Mouse (Mus musculus): ENCODE measurements around the gene Sucla2. TPM values are rescaled to one million over a fixed set of nuclear protein-coding genes. Genes with fewer than 3 reads are reported as not detected.
"Not testable (repeated sequence)": the region's sequence is repeated elsewhere in the genome, so short reads cannot be mapped to it uniquely, and the experiment has no call there.

The Sucla2 gene
- total RNA-seq, 2 experiments from 2014 or later: 381 to 391 TPM

- peak; percentile 98 for DNase-seq
Observed at GRCm38 (mm10) chr14:73509765-73510423, 15.2 kb upstream of the Sucla2 start, which contains the start of gene Med4. Gene Med4, plus strand, starts transcription at chr14:73510025.

DNA sequence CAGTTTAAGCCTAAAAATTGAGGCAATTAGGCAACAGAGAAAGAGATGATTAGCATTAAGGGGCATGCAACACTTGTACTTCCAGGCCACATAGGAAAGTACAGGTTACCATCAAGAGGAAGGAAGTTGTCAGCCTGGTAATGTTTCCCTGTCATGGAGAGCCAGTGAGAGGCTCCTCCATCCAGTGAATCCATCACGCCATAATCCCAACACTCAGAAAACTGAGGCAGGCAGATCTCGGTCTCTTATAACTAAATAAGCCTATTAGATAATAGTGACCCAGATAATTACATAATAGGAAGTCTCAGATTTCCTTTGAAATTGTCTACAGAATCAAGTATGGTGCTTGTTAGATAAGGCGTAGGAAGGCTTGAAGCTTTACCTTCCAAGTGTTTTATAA is 983 bp upstream of the Sucla2 start:
- no peak for DNase-seq

GRCm38 (mm10) chr14:73528661-73529060 is 3.5 kb downstream of the Sucla2 start:
- not testable (repeated sequence) for DNase-seq

GRCm38 (mm10) chr14:73533755-73534465 is 8.8 kb downstream of the Sucla2 start:
- no peak for DNase-seq

DNA sequence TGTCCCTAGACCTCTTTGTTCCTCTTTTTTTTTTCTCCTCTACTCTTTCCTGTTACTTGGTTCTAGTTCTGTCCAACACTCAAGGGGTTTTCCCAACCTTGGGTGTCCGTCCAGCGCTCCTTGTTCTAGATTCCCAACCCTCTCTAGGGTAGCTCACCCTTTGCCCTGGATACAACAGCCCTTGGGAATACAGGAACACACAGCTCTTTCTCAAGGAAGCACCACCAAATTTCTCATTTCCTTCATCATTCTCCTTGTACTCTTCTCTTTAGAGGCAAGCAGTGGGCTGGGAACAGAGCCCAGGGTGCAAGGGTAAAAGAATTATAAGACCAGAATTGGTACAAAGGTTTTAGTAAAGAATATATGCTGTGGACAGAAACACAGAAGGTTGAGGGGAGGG is 10.5 kb downstream of the Sucla2 start:
- no peak for DNase-seq

GRCm38 (mm10) chr14:73543781-73544180 is 18.7 kb downstream of the Sucla2 start:
- no peak for DNase-seq

DNA sequence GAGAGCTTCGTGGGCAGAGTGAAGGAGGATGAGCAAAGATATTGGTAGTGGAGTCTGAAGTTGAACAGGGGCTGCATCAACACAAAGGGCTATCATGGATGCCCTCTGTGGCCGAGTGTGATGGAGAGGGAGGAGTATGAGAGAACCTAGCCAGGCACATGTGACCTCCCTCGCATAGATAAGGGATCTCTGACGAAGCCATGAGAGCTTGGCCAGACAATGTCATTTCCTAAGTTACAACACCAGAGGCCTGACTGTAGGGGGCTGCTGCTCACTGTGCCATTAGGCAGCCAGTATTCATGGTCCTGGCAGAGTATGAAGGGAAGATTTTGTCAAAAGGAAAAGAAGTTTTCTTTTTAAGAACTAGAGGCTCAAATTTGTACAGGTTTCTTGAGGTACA is 21.9 kb downstream of the Sucla2 start:
- no peak for DNase-seq

- DNase-seq: no peak
Observed at GRCm38 (mm10) chr14:73548051-73548450, 22.9 kb downstream of the Sucla2 start, which contains the start of gene Nudt15. Gene Nudt15, minus strand, starts transcription at chr14:73548242.

DNA sequence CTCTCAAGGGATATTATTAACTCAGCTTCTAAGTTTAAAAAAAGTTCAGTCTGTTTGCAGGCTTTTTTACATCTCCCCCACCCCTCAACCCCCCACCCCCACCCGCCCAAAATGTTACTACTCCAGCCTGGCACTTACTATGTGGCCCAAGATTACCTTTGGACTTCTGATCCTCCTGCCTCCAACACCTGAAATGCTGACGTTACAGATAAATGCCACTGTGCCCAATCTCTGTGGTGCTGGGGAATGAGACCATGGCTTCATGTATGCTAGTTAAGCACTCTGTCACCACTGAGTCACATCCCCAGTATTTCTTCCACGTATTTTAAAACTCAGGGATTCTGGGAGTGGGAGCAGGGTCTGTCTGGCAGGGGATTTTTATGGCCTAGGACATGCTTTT is 25.2 kb downstream of the Sucla2 start:
- no peak for DNase-seq

- no peak for DNase-seq
Observed at GRCm38 (mm10) chr14:73550732-73551131, 25.6 kb downstream of the Sucla2 start.

GRCm38 (mm10) chr14:73551164-73551563 is 26.0 kb downstream of the Sucla2 start:
- no peak for DNase-seq

DNA sequence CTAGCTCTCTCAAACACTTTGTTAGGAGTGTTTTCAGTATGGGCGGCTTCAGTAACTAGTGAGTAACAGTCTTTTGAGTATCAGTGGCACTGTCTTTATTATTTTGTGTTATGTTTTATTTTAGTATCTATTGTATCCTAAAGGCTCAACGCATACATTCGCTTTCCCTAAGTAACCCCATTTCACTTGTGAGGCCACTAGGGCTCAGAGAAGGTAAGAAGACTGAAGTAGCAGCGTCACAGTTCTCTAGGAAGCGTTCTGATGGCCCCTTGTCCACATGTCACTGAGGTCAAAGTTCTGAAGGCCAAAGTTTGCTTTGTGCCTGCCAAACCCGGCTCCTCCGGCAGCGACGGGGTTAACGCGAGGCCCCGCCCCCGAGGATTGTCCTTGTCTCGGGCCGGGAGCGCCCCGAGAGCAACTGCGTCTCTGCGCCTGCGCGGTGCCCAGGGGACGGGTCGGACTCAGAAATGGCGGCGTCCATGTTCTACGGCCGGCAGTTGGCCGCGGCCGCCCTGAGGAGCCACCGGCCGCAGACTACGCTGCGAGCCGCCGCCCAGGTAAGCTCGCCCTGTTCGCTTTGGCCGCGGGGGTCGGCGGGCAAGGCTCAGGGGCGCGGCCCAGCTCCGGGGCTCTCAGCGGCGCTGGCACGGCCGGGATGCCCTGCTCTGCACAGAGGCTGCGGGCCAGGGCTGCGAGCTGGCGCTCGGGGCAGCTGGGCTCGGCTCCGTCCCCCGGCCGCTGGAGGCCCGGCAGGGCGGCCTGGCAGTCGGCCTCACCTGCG is 27.4 kb downstream of the Sucla2 start:
- DNase-seq: peak; percentile 99

GRCm38 (mm10) chr14:73553122-73553696 is 28.1 kb downstream of the Sucla2 start:
- DNase-seq: no peak

DNA sequence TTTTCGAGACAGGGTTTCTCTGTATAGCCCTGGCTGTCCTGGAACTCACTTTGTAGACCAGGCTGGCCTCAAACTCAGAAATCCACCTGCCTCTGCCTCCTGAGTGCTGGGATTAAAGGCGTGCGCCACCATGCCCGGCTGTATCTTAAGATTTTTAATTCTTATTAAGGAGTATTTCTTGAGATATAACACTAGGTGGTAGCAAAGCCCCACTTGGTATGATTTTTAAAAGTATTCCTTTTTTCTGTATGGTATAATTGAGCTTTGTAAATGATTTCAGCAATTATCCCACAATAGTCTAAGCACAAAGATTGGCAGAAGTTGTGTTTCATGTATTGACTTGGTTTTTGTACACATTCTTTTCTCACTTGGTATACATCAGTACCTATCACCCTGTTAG is 44.7 kb downstream of the Sucla2 start:
- DNase-seq: not testable (repeated sequence)

DNA sequence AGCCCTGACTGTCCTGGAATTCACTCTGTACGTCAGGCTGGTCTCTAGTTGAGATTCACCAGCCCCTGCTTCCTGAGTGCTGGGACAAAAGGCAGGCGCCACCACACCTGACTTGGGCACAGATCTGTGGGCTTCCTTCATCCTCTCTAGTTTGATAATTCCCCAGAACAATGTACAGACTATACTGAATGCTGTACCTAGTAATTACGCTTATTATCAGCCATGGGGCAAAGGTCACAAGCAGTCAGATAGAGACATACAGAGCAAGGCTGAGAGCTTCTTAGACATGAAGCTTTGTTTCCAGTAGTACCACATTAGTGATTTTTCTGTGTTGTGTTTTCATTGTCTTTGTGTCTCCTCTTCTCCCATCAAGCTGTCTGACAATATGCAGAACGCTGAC is 46.0 kb downstream of the Sucla2 start:
- no peak for DNase-seq

DNA sequence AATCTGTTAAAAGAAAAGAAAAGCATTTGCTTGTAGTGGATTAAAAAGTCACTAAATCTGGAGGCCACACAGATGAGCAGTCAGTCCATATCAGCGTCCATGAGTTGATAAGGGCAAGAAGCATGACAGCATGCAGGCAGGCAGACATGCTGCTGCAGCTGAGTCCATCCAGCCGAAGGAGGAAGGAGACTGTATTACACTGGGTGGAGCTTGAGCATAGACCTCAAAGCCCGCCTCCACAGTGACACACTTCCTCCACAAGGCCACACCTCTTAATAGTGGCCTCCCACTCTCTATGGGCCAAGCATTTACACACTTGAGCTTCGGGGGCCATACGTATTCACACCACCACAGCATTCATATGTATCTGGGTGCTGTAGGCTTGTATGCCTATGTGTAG is 48.9 kb downstream of the Sucla2 start:
- no peak for DNase-seq

- no peak for DNase-seq
Observed at GRCm38 (mm10) chr14:73576336-73576735, 51.2 kb downstream of the Sucla2 start.

DNA sequence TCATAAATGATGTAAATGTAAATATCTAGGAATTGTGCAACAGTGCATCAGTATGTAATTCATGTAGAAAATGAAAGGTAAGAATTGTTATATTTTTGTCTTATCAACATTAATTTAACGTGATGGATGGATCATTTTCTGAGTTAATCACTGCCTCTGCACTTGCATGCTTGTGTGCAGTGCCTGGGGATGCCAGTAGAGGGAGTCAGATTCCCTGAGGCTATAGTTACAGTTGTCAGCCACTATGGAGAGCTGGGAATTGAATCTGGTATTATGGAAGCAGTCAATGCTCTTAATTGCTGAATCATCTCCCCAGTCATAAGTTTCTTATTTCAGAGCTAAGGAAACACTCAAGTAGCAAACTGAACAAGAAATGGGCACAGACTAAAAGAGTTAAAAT is 63.0 kb downstream of the Sucla2 start:
- no peak for DNase-seq

DNA sequence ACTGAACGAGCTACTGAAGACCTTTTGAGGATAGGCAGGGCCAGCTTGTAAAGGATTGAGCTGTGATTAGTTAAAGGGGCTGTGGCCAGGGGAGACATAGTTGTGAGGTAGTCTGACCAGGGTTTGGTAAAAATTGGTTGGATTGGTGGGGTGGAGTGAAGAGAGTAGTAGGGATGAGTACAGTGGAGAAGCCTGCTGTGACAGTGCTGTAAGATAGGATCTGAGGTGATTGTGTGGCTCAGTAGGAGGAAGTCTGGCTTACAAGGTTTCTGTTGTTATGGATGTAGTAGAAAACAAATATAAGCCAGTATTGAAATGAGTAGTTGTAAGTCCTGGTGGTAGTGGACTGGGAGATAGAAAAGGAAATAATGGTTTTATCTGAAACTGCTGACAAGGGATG is 67.0 kb downstream of the Sucla2 start:
- DNase-seq: no peak

DNA sequence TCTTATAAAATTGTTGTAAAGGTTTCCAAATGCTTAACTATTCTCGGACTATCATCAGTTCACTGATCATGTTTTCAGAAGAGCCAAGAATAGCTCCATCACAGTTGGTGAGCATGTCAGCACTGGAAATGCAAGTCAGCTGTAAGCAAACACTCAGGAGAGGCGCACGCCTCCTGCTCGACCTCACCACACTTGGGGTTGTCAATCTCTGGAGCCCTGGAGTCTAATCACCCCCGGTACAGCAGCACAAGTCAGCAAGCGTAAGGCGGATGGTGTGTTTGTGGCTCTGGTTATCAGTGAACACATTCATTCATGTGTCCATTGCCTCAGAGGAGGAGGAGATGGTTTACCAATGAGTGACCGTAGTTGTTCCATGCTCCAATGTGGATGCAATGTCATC is 74.6 kb downstream of the Sucla2 start:
- DNase-seq: peak; percentile 20

GRCm38 (mm10) chr14:73607732-73608131 is 82.6 kb downstream of the Sucla2 start:
- DNase-seq: no peak

DNA sequence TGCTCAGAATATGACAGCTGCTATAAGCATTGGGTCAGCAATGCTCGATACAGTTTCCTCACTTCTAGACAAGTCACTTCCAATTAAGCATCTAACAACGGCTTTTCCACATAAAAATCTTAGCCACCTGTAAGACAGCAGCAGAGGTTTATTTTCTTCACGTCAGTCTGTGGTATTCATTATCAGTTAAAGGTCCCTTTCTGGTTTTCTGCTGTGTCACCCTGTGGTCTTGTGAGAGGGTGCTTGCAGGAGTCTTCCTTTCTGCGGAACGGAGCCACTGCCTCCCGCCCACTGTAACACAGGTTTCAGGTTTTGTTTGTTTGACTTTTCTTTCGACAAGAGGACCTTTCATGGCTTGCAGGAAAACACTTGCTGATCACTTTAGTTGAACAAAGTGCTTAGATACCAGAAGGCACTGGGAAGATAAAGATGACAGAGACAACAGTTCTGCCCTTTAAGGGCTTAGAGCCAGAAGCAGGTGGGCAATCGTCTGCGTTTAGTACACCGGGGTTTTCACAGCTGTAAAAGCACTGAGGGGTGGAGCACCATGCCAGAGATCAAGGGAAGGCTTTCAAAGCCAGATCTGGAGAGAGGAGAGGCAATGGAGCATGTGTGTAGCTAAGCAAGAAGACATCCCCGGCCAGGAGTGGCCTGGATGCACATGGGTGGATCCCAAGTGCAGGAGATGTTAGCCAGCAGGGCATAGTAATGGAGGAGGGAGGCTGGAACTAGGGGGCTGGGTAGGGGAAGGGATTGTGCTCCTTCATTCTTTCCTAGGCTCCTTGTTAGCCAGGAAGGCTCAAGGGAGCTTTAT is 83.8 kb downstream of the Sucla2 start:
- no peak for DNase-seq

Measured in heart, postnatal 4 days (tissue).